Mouse (Mus musculus): ENCODE data around the gene Mapk1.
A peak's percentile ranks its signal among the peaks of the same experiment; 100 is the strongest.
"Not testable (repeated sequence)": the region's sequence is repeated elsewhere in the genome, so short reads cannot be mapped to it uniquely, and the experiment has no call there.

The Mapk1 gene

DNA sequence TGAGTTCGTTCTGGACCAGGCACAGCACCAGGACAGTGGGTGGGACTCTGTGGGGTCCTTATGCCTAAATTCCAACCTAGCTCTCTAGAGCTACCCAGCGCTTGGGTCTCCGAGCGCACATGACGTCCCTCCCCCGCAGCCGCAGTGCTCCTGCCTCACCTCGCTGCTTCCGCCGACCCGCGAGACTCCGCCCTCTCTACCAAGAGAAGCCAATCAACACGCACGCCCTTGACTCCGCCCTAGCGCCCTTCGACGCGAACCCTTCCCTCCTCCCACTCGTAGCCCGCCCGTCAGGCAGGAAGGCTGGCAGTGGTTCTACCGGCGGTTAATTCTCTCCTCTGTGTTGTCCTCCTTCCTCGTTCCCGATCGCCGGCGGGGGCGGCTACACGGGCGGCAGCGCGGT, at the start of gene Mapk1:
Gene Mapk1 (plus strand): TSS at position 252 of the 403 bp plus-strand sequence.
- peak; percentile 93 for DNase-seq (ENCODE audit: low read depth, low spot score)

GRCm38 (mm10) chr16:16939543-16939942, 43.6 kb upstream of the Mapk1 start:
- no peak for DNase-seq (ENCODE audit: low read depth, low spot score)

- DNase-seq (ENCODE audit: low read depth, low spot score), result no peak
Measured at GRCm38 (mm10) chr16:16941078-16941477, 42.1 kb upstream of the Mapk1 start.

GRCm38 (mm10) chr16:16958575-16958974, 24.6 kb upstream of the Mapk1 start:
- peak; percentile 20 for DNase-seq (ENCODE audit: low read depth, low spot score)

GRCm38 (mm10) chr16:16959907-16960306, 23.3 kb upstream of the Mapk1 start:
- DNase-seq (ENCODE audit: low read depth, low spot score), result no peak

GRCm38 (mm10) chr16:16965149-16965548, 18.0 kb upstream of the Mapk1 start:
- no peak for DNase-seq (ENCODE audit: low read depth, low spot score)

DNA sequence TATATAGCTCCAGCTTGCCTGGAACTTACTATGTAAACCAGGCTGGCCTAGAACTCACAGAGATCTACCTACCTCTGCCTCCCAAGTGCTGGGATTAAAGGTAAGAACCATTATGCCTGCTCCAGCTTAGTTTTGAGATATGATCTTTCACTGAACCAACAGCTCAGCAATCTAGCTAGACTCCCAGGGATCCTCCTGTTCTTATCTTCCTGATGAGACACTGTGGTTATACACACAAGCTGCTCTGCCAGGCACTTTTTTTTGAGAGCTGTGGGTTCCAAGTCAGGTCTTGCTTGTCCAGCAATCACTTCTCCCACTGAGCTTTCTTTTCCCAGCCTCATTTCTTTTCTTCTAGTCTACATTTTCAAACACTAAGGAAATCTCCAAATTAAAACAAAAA, 16.9 kb upstream of the Mapk1 start:
- DNase-seq (ENCODE audit: low read depth, low spot score), result no peak

- no peak for DNase-seq (ENCODE audit: low read depth, low spot score)
Measured at GRCm38 (mm10) chr16:16978061-16978460, 5.1 kb upstream of the Mapk1 start.

- no peak for DNase-seq (ENCODE audit: low read depth, low spot score)
Measured at GRCm38 (mm10) chr16:16978765-16979164, 4.4 kb upstream of the Mapk1 start.

- DNase-seq (ENCODE audit: low read depth, low spot score), result no peak
Measured at GRCm38 (mm10) chr16:16982636-16983035, 546 bp upstream of the Mapk1 start.

DNA sequence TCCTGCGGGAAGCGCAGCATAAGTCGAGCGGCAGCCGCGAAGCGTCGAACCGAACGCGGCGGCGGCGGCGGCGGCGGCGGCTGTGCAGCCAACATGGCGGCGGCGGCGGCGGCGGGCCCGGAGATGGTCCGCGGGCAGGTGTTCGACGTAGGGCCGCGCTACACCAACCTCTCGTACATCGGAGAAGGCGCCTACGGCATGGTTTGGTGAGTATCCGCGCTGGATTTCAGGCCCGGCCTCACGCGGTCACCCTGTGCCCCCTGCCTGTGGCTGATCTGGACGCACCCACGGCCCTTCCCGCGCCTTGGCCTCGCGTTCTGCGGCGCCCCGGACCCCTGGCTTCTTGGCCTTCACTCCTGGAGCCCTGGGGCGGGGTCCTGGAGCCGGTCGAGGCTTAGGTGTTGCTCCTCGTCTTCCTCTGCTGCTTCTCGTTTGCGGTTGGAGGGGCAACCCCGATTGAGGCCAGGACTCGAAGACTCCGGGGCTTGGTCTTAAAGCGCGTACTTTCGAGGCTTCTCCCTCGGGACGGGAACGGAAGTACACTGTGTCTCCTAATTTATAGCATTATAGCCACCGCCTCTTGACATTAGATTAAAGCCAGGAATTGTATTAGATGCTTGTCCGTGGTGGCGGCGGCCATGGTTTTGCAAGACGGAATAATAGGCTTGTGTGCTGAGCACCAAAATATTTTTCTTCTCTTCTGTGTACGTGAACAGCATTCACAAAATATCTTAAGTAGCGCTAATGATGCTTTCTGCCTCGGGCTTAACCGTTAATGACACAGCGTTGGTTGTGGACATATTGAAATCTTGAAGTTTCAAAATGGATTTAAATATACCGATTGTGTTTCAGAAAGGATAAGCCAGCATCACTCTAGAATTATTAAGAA, 596 bp downstream of the Mapk1 start:
- peak; percentile 36 for DNase-seq (ENCODE audit: low read depth, low spot score)

DNA sequence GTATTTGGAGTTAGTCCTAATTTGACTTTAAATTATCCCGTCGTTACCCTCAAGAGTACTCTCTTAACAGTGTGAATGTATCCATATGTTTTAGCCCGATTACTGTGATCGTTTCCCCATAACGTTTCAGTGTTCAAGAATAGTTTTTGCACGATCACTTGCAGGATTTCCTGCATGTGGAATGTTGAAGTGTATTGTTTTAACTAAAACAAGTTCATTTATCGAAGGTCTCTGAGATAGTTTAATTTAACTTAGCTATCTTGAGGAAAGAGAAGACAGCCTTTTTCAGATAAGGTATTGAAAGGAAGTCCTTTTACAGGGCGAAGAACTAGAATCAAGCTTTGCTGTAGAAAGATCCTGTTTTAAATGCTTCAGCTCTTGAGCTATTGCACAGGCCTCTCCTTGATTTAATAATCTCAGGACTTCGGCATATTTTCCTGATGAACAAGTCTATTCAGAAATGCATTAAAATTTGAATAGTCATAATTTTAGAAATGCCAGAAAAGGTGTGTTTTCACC, 1.3 kb downstream of the Mapk1 start:
- DNase-seq (ENCODE audit: low read depth, low spot score), result no peak

GRCm38 (mm10) chr16:16987248-16987647, 4.1 kb downstream of the Mapk1 start:
- DNase-seq (ENCODE audit: low read depth, low spot score), result no peak

- DNase-seq (ENCODE audit: low read depth, low spot score), result no peak
Measured at GRCm38 (mm10) chr16:16988842-16989241, 5.7 kb downstream of the Mapk1 start.

- no peak for DNase-seq (ENCODE audit: low read depth, low spot score)
Measured at GRCm38 (mm10) chr16:16990021-16990420, 6.8 kb downstream of the Mapk1 start.

DNA sequence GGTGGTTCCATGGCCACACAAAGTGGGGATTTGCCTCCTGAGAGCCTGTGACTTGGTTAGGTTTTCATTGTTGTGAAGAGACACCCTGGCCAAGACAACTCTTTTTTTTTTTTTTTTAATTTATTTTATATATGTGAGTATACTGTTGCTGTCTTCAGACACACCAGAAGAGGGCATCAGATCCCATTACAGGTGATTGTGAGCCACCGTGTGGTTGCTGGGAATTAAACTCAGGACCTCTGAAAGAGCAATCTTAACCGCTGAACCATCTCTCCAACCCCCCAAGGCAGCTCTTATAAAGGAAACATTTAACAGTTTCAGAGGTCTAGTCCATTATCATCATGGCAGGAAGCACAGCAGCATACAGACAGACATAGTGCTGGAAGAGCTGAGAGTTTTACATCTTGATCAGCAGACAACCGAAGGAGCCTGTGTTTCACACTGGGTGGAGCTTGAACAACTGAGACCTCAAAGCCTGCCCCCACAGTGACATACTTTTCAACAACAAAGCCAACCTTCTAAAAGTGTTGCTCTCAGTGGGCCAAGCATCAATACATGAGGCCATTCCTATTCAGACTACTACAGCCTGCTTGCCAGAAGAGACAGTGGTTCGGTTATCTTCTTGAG, 11.4 kb downstream of the Mapk1 start:
- no peak for DNase-seq (ENCODE audit: low read depth, low spot score)

- not testable (repeated sequence) for DNase-seq (ENCODE audit: low read depth, low spot score)
Measured at GRCm38 (mm10) chr16:16996121-16996729, 13.0 kb downstream of the Mapk1 start.

DNA sequence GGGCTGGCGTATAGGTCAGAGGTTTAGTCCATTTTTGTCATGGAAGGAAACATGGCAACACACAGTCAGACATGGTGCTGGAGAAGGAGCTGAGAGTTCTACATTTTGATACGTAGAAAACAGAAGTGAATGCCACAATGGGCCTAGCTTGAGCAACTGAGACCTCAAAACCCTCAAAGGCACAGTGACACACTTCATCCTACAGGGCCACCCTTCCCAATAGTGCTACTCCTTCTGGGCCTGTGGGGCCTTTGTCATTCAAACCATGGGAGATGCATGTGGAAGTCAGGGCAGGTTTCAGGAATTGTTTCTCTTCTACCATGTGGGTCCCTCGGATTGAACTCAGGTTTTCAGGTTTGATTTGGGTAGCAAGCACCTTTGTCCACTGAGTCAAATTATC, 17.9 kb downstream of the Mapk1 start:
- DNase-seq (ENCODE audit: low read depth, low spot score), result no peak

- no peak for DNase-seq (ENCODE audit: low read depth, low spot score)
Measured at GRCm38 (mm10) chr16:17007070-17007469, 23.9 kb downstream of the Mapk1 start.

- DNase-seq (ENCODE audit: low read depth, low spot score), result no peak
Measured at GRCm38 (mm10) chr16:17010036-17010435, 26.9 kb downstream of the Mapk1 start.

GRCm38 (mm10) chr16:17012583-17012982, 29.4 kb downstream of the Mapk1 start:
- no peak for DNase-seq (ENCODE audit: low read depth, low spot score)

DNA sequence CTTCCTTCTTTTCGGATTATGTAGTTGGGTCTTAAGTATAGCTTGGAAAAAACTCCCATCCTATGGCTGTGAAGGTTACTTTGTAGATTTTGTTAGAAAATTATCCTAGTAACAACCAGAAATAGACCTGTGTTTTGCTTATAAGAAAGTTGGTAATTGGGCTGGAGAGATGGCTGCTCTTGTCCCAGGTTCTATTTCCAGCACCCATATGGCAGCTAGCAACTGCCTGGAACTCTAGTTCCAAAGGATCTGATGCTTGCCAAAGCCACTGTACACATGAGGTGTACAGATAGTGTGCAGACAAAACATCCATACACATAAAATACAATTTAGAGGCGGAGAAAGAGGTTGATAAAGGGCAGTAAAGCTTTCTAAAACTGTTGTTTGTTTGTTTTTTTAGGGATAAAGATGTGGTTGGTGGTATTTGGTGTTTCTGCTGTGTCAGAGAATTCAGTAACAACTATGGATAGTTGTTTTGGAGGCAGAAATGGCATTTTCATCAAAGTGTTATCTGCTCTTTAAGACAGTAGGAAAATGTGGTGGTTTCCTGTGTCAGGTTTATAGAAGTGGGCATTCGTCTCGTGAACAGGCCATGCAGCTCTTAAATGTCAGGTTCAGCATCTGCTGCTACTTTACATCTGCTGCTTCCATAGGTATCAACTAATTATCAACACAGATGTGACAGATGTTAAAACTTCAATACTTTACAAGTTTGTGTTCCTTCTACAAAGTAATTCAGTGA, 32.1 kb downstream of the Mapk1 start:
- DNase-seq (ENCODE audit: low read depth, low spot score), result no peak

Data from WW6 (cell line).